Mouse (Mus musculus) embryo, embryonic 10 days (tissue): ENCODE measurements at regions not wholly inside any gene's neighbourhood (a gene's known extent, or its start where the extent isn't known, plus 50 kb on each side); places are given as distances from the start of the nearest gene placed in this dataset.

Source experiments
- DNase-seq: peaks from one replicate; pipeline ENCODE4 v3.0.0-alpha.2; 2015; ENCODE audit warnings: low spot score

DNA sequence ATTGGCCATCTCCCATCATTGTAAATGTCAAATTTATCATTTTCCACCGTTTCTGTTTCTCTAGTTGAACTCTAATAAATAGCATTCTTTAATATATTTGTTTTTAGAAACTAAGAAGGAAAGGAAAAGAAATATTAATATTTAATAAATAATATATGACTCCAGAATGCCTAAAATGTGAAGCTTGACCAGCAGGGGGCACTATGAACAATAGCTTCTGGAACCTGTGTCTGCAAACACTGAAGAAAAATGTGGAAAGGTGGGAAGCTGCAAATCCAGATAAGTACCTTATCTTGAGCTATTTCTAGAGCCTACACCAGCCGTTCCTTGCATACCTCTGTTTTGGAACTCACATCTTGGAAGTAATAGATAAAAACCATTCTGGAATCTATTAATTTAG, 493.7 kb upstream of the Lingo2 start:
- no peak for DNase-seq

DNA sequence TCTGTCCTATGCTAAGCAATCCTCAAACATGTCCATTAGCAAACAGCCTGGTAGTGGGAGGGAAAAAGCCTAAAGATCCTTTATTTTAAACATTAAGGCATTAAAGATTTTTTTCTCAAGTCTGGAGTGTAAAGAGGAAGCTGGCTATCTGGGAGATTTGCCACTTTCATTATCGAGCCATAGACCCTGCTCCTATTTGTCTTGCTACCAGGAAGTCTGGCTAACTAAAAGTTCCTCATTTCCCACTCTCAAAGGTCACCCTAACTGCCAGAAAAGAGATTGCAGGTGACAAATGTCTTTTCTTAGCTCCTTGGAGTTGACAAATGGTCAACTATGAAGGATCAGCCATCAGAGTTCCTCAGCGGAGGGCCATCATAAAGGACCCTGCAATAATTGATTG, 461.2 kb upstream of the Lingo2 start:
- no peak for DNase-seq

DNA sequence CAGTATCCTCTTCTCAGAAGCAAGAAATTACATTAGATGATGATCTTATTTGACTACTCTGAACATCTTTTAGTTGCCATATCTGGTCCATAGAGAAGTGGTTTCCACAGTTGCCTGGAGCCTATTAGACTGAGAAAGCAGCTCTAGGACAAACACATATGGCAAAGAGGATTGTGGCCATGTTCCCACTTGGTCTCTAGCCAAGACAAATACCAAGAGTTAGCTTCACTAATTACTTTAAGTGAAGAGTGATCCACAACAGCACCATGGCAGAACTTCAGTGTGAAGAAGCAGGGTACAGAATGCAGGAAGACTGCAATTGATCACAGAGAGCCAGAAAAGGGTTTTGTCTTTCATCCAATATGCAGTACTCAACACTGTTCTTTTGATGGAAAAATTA, 436.6 kb upstream of the Lingo2 start:
- no peak for DNase-seq

DNA sequence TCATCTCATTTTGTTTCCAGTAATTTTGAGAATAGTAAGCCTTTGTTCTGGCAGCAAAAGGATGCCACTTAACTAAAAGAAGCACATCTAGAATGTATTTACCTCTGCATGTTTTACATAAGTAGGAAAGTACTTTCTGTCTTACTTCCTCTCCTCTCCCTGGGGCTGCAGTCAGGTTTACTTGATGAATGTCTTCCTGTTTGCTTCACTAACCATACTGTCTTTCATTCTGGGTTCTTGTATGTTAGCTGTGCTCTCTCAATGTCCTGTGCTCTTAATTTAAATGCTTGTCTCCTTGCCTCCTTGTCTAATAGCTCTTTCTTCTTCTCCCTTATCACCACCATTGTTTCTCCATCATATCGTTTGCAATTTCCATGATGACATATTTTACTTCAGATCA, 435.3 kb upstream of the Lingo2 start:
- peak; percentile 3 for DNase-seq

DNA sequence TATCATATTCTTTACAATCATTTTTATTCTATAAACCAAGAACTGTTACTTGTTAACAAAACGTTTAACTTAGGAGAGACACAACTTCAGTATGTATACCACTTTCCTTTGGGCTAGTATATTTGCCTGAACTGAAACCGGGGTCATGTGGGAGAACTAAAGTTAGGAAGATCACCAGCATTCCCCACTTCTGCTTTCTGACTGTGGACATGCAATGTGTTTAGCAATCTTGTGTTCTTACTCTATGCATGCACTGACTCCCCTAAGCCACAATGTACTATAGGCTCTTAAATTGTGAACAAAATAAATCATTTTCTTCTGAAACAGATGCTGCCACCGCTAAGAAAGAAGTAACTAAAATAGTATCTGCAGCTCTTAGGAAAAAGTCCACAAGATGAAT, 412.7 kb upstream of the Lingo2 start:
- no peak for DNase-seq

DNA sequence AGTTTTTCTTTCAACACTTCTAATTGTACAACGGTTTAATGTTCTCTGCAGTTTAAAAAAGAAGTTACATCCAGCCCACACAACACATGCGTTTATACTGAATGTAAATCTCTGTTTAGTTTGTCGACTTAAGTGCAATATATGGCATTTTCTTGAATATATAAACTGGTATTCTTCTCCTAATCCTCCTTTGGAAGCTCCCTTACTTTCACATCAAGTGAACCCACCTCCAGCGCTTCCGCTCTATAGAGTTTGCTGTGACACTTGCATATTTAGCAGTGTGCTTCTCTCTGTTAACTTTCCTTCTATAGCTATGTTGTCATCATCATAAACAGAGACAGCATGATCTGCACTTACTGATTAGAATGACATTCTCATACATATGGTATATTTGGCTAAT, 409.7 kb upstream of the Lingo2 start:
- no peak for DNase-seq

DNA sequence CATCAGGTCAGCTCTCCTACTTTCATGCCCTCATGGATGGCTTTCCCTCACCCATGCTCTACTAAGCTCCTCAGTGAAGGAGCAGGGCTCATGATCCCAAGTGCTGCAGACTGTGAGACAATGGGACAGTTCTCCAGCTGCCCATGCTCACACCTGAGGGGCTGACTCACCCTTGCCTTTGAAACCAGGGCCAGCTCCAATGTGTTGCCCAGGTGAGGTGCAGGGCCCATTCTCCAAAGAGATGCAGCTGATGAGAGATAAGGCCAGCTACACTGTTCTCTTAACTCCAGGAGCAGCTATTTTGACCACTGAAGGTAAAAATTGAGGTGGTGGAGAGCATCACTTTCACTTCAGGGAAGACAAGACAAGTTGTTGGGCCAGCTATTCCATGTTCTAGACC, 386.8 kb upstream of the Lingo2 start:
- no peak for DNase-seq
